Mouse (Mus musculus): ENCODE measurements around the gene Nppb. TPM values are rescaled to one million over a fixed set of nuclear protein-coding genes. Genes with fewer than 3 reads are reported as not detected.
A peak's percentile ranks its signal among the peaks of the same experiment; 100 is the strongest.

Gene Nppb
- total RNA-seq, 4 experiments from 2014 or later = not detected

- DNase-seq (ENCODE audit: low spot score in 2 of 2) = no peak
Observed at GRCm38 (mm10) chr4:147976237-147976636, 9.4 kb upstream of the Nppb start.

GRCm38 (mm10) chr4:147977726-147978125 is 7.9 kb upstream of the Nppb start:
- no peak for DNase-seq (ENCODE audit: low spot score in 2 of 2)

- no peak for DNase-seq (ENCODE audit: low spot score in 2 of 2)
Observed at GRCm38 (mm10) chr4:147978391-147978790, 7.2 kb upstream of the Nppb start.

GRCm38 (mm10) chr4:147979441-147979860 is 6.1 kb upstream of the Nppb start:
- DNase-seq (ENCODE audit: low spot score in 2 of 2) = no peak

- no peak for DNase-seq (ENCODE audit: low spot score in 2 of 2)
Observed at GRCm38 (mm10) chr4:147993571-147994095, 8.0 kb downstream of the Nppb start.

GRCm38 (mm10) chr4:147995311-147995710 is 9.7 kb downstream of the Nppb start:
- DNase-seq (ENCODE audit: low spot score in 2 of 2) = no peak

- no peak for DNase-seq (ENCODE audit: low spot score in 2 of 2)
Observed at GRCm38 (mm10) chr4:148000202-148000772, 14.7 kb downstream of the Nppb start, which contains the start of gene Nppa. TSS of gene Nppa (plus strand) at chr4:148000722.

- DNase-seq (ENCODE audit: low spot score in 2 of 2) = no peak
Observed at GRCm38 (mm10) chr4:148001013-148001789, 15.6 kb downstream of the Nppb start.

- DNase-seq (ENCODE audit: low spot score in 2 of 2) = no peak
Observed at GRCm38 (mm10) chr4:148001866-148002265, 16.3 kb downstream of the Nppb start.

GRCm38 (mm10) chr4:148004361-148004760 is 18.8 kb downstream of the Nppb start:
- no peak for DNase-seq (ENCODE audit: low spot score in 2 of 2)

GRCm38 (mm10) chr4:148008412-148008811 is 22.8 kb downstream of the Nppb start:
- peak; percentile 48 to 58 for DNase-seq (ENCODE audit: low spot score in 2 of 2)

- no peak for DNase-seq (ENCODE audit: low spot score in 2 of 2)
Observed at GRCm38 (mm10) chr4:148009641-148010040, 24.1 kb downstream of the Nppb start.

- DNase-seq (ENCODE audit: low spot score in 2 of 2) = no peak
Observed at GRCm38 (mm10) chr4:148011332-148011731, 25.7 kb downstream of the Nppb start.

- no peak for DNase-seq (ENCODE audit: low spot score in 2 of 2)
Observed at GRCm38 (mm10) chr4:148012216-148012615, 26.6 kb downstream of the Nppb start.

GRCm38 (mm10) chr4:148015418-148015817 is 29.8 kb downstream of the Nppb start:
- DNase-seq (ENCODE audit: low spot score in 2 of 2) = no peak

GRCm38 (mm10) chr4:148016981-148017380 is 31.4 kb downstream of the Nppb start:
- DNase-seq (ENCODE audit: low spot score in 2 of 2) = no peak

- DNase-seq (ENCODE audit: low spot score in 2 of 2) = no peak
Observed at GRCm38 (mm10) chr4:148018410-148018809, 32.8 kb downstream of the Nppb start.

GRCm38 (mm10) chr4:148024003-148024402 is 38.4 kb downstream of the Nppb start:
- DNase-seq (ENCODE audit: low spot score in 2 of 2) = no peak

GRCm38 (mm10) chr4:148029297-148029696 is 43.7 kb downstream of the Nppb start:
- DNase-seq (ENCODE audit: low spot score in 2 of 2) = no peak

GRCm38 (mm10) chr4:148030506-148030905 is 44.9 kb downstream of the Nppb start:
- no peak for DNase-seq (ENCODE audit: low spot score in 2 of 2)

- no peak for DNase-seq (ENCODE audit: low spot score in 2 of 2)
Observed at GRCm38 (mm10) chr4:148033858-148034410, 48.3 kb downstream of the Nppb start.

GRCm38 (mm10) chr4:148035440-148035839 is 49.9 kb downstream of the Nppb start:
- DNase-seq (ENCODE audit: low spot score in 2 of 2) = no peak
